Mouse (Mus musculus) heart, adult 18-20 months (tissue): Measurements from ENCODE around the gene Cpa2. TPM values are rescaled to one million over a fixed set of nuclear protein-coding genes. Genes with fewer than 3 reads are reported as not detected.

ENCODE experiments used
- DNase-seq, 2 experiments: peaks; one replicate each; pipeline ENCODE4 v3.0.0; 2021 to 2022; ENCODE audit warnings: mixed read lengths in 1 of 2
- total RNA-seq, 2 experiments: library from RNA; stranded (reverse); gene quantifications; 2 replicates each; pipeline ENCODE4 v1.2.3; 2021

The Cpa2 gene
- total RNA-seq, 2 experiments from 2014 or later, result 0.25 TPM; not detected in 1

DNA sequence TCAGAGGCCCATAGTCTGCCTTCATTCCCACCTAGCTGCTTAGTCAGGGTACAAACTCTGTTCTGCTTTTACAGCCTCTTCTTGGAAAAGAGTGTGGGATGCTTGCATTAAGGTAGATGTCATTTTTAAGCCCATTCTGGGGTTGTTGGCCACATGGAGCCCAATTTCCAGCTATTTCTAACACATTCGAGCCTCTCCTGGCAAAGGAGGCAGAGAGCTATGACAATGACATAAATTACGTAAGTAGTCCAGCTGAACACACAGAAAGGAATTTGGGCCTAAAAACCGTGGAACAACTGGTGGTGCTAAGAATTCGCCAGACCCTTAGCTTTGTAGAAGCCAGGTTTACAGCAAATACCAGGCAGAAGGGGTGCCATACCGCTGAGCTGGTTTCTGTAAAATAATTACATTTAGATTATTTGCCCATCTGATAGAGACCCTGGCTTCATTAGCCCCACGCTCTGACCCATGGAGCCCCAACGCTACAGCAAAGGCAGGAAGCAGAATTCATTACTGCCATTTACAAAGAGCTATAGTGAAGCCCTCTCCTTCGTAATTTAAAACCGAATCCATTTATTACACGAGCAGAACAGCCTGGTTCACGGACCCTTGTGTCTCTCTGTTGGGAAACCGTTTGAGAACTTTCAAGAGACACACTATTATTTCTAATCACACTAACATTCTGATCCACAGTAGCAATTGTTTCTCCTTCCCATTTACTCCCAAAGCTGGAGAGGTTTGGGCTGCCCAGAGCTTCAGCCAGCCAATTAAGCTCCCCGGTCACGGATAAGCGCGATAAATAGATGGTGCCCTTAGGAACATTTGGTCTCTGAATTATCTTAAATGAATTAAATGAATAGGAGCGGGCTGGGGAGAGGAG lies 38.8 kb downstream of the Cpa2 start:
- DNase-seq, result no peak

DNA sequence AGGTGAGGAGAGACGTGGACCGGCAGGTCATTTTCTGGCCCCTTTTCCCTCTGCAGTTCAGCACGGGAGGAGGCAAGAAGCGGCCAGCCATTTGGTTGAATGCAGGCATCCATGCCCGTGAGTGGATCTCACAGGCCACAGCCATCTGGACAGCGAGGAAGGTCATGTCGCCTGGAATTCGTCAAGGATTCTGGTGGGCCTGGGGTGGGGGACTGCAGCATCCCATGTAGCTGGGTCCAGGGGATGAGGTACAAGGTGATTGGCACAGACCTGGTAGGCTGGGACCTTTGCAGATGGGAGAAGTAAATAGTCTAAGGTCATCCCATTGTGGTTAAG lies 39.4 kb downstream of the Cpa2 start:
- DNase-seq, result no peak

DNA sequence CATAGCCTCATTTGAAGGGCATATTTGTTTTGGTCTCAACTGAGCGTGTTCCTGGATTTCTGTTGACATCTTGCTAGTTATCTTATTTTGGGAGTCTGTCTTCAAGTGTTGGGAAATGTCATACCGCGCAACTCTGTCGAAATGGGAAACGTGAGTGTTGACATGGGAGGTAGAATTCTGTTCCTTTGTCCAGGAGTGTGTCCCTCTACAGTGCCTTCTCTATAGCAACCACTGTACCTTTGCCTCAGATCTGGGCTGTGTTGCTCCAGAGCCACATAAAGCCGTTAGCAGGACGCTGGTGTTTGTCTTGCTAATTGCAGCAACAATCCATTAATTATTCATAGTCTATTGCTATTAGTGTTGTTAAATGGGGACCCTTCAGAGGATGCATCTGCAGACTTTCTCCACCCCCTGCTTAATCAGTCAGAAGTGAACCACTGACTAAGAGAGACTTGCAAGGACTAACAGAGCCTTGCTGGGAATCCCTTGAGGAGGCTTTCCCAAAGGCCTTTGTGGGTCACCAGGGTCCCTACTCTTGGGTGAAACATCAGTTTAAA lies 45.6 kb downstream of the Cpa2 start:
- no peak for DNase-seq

DNA sequence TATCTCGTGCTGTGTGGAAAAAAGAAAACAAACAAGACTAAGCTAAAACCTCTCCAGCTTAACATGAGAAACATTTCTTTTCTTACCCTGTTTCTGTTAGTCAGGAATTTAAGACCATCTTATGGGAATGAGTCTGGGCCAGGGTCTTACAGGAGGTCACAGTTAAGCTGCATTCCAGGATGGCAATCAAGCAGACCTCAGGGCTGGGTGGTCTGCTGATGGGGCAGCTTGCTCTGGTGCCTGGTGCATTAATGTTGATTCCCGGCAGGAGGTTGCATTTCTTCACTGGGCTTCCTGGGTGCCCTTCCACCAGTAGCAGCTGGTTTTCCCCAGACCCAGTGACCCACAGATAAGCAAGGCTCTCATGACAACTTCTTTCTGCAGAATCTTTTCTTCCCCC lies 48.4 kb downstream of the Cpa2 start:
- no peak for DNase-seq

DNA sequence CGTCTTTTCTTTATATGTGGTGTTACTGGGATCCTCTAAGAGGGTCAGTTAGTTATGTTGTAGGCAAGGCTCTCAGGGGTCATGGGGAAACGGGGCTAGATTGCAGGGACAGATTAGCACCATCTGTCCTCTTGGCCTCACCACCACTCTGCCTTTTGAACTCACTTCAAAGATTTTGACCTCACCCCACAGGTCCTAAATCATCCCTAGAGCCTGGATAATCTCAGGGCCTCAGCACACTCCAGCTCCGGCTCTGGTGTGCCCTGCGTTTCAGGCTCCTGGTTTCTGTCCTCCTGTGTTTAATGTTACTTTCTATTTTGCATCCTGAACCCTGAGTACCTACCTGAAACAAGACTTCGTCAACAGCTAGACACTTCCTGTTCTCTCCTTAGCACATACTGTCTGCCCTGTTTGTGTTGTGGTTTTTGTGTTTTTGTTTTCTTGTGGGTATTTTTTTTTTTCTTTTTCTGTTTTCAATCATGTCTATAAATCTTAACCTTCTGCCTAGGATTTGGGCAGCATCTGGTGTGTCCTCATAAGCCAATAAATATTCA lies 50.5 kb downstream of the Cpa2 start:
- DNase-seq, result no peak

DNA sequence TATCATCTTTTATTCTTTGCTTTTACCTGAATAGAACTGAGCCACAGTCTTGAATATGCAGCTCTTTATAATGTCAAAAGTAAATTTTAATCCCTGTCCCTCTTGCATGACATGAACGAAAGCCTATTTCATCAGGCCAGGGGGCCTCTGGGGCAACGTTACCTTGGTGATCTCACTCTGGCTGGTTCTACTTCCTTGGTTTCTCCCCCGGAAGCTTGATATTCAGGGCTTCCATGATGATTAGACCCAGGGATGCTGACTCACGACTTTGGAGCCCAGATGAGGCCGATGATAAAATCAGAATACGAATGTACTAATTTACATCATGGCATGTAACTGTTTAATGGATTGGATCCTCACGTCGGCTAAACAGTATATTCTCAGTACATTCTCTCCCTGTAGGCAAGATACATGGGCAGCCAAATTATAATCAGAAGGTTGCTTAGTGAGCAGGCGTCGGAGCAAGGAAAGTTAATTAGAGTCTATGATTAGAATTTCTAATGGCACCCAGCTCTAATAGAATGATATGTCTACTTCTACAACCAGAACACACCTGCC lies 51.1 kb downstream of the Cpa2 start:
- no peak for DNase-seq

DNA sequence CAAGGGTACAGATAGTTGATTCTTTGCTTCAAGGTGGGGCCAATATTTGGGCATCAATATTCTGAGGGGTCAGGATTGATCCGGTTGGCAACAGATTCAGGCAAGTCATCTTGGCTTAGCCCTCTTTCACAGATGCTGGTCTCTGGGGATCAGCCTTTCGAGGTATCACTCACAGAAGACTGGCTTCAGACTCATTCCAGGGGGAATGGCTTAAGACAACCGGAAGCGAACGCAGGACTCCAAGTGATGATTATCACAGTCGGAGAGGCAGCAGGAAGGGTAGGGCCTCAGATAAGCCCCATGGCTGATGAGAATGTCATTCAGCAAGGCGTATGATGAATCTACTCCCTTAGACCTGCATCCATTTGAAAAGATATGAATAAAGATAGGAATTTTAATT lies 53.0 kb downstream of the Cpa2 start:
- no peak for DNase-seq

DNA sequence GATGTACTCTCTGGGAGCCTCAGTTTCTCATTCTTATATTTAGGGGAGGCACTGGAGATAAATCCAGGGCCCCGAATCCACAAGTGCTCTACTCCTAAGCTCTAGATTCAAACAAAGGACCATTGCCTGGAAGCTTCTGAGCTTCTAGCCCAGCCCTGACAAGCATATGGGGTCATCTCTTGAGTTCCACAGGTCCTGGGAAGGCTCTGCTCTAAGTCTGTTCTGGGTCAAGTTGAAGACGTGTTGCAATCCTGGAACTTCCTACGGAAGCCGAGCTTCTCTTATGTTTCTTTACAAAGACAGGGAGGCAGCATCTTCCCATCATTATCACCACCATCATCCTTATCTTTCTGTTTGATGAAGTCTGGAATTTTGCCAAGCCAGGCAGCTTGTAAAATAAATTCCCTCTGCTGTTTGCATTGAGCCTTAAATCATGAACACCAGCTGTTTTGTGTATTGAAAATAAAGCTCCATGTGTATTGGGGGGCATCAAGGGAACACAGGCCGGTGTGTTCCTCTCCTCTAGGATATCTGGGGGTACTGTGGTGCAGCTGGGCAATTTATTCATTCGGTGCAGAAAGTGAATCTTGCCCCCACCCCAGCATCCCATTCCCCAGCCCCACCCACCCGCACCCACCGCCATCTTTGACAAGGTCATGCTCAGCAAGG lies 55.0 kb downstream of the Cpa2 start:
- no peak for DNase-seq

DNA sequence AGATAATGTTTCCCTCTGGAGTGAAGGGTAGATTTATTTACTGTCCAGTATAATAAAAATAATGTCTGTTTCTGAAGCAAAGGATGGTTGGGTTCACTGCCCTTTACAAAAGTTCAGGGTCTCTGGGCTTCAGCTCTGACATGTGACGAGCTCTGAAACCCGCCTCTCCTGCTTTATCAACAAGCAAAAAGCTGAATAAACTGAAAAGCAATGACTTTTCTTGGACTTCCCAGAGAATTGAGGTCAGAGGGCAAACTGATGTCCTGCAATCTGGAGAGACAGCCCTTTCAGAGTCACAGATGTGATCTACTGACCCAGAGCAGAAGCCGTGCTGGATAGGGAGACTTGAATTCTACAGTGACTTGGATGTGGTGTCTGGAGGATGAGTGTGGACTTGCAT lies 58.7 kb downstream of the Cpa2 start:
- DNase-seq, result no peak

DNA sequence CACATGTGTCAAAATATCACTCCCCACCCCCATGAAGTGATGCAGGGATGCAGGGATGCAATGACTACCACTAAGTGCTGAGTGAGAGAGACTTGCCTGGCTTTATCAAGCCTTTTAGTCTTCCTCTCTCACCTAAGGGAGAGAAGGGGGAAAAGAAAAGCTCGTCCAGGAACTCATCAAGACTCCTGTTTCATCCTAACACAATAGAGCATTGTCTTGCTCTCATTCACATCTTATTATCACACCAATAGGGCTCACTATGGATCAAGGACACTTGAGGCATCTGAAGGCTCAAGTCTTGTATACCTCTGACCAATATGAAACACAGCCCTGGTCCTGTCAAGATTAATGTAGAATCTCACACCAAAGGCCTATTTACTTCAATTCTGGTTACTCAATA lies 59.6 kb downstream of the Cpa2 start:
- no peak for DNase-seq

DNA sequence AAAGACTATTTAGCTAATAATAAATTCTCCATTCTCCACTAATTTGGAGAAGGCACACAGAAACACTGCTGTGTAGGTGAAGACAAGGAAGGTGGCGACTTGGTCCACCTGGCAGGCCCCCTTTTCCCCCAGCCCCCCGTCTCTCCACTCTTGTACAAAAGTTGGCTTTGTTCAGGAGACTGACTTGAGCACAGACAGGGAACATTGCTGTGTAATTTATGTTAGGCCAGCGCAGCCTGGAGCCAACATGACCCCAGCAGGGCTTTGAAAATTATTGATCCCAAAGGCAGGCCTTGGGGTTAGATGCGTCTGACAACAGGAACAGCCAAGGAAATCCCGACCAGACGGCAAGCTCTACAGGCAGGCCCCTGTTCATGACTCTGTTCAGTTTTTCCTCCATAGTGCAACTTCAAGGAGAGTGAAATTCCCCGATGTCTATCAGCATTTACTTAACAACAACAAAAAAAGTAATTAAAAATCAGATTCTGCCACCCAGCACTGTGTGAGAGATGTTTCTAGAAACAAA lies 63.0 kb downstream of the Cpa2 start:
- no peak for DNase-seq

DNA sequence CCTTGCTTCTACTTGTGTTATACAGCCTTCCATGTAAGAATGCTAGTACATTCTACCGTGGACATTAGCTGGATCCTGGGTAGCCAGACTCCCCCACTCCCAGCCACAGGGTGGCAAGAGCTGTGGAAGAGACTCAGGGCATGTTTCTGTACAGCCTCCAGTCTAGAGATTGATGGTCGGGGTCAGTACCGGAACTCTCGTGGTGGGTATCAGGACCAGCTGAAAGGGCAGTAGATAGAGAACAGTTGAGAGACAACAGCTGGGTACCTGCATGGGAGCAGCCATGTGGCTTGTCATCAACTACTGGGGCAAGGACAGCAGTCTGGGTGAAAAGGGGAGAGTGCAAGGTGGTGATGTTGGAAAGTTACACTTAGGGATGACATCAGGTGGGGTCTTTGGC lies 63.7 kb downstream of the Cpa2 start:
- DNase-seq, result no peak

DNA sequence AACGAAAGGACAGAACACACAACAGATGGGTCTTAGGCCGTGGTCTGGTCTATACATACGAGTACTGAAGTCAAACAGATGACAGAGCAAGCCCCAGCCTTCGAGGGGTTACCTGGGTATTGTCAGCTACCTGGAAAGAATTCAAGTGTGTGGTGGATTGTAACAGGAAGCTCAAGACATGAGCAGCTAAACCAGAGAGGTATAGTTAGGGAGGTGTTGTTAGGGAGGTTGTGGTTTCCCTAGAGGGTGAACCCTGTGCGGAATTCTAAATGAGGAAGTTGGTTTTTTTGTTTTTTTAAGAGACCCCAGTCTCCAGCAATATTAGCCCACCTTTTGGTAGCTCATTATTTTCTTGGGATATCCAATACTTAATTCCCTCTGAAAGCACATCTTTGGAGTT lies 64.3 kb downstream of the Cpa2 start:
- DNase-seq, result no peak

DNA sequence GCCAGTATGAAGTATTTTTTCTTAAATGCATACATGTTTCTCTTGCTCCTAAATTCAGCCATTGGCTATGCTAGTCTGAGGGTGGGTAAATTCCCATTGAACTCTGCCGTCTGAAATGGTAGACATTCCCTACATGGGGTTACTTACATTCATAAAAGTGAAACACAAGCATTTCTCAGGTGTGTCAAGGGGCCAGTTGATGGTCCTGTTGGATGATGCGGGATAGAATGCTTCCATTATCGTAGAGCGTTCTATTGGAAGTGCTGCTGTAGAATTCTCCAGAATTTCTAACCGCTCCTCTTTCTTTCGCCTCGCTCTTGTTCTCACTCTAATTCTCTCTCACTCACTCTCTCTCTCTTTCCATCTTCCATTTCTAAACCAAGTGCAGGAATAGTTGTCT lies 69.3 kb downstream of the Cpa2 start, which contains the start of gene Cpa5:
Cpa5 (plus strand) TSS at position 301 of the 400 bp plus-strand sequence.
- DNase-seq, result no peak

DNA sequence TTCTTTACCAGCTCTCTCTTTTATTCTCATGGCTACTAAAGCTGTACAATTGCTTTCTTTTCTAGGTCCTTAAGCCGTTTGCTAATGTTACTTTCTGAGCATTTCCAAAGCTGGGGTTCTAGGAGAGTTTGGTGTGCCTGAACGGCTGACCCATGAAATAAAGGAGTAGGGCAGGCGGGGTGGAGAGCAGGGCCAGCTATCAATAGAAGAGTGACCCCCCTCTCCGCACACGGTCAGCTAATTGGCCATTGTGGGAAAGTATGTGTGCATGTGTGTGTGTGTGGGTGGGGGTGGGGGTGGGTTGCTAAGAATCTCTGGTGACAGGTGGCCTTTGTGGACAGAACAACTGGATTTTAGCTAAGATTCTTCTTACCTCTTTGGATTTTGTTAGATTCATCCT lies 69.8 kb downstream of the Cpa2 start:
- DNase-seq, result no peak

Other genes with a start within 250 kb of the Cpa2 start
- gene Ube2h, start 237.0 kb upstream of the Cpa2 start, total RNA-seq, result 10 to 100 TPM; 56.8 to 63.6 TPM
- 10 to 100 TPM; 14.8 to 19.3 TPM for gene Zc3hc1, start 150.6 kb upstream of the Cpa2 start, total RNA-seq
- 10 to 100 TPM; 42.6 to 42.8 TPM for gene Klhdc10, start 139.7 kb upstream of the Cpa2 start, total RNA-seq
- gene Tmem209, start 31.8 kb upstream of the Cpa2 start, total RNA-seq, result 1 to 10 TPM; 8.5 to 8.6 TPM
- under 1 TPM in 1 of 2 experiments, not detected in 1; 0.41 TPM for gene Ssmem1, start 31.7 kb upstream of the Cpa2 start, total RNA-seq
- gene Cpa4, start 26.8 kb downstream of the Cpa2 start, total RNA-seq, result not detected
- not detected for gene Cpa5, start 69.4 kb downstream of the Cpa2 start, total RNA-seq
- gene Cpa1, start 97.6 kb downstream of the Cpa2 start, total RNA-seq, result not detected
- gene Cep41, start 152.2 kb downstream of the Cpa2 start, total RNA-seq, result 1 to 10 TPM; 1.3 to 1.5 TPM
- gene Mest, start 182.0 kb downstream of the Cpa2 start, total RNA-seq, result 1 to 10 TPM; 5.4 to 6.8 TPM